Mouse (Mus musculus) lung, postnatal 0 days (tissue): ENCODE results near the gene Epha5. TPM values are rescaled to one million over a fixed set of nuclear protein-coding genes. Genes with fewer than 3 reads are reported as not detected.

Experiments used
- ATAC-seq: fragments of 200-750 bp; cut with Nextera tagmentation; 2 replicates; pipeline ENCODE4 v1.8.0; 2017; ENCODE audit warnings: moderate library complexity
- DNase-seq: peaks from one replicate; pipeline ENCODE4 v3.0.0-alpha.2; 2016; ENCODE audit warnings: low spot score
- H3K27ac ChIP-seq: fragments of 300-500 bp; sonication (generic); 2 replicates; pipeline ENCODE4 v1.5.1; 2014; ENCODE audit warnings: antibody characterized with exemption, mild to moderate bottlenecking, low read length, mixed read lengths
- H3K27me3 ChIP-seq: fragments of 300-500 bp; sonication (generic); replicated peaks from 2 replicates; pipeline ENCODE4 v1.6.1; 2014; ENCODE audit warnings: low read length, mixed read lengths; ENCODE audit not compliant: insufficient read depth
- H3K36me3 ChIP-seq: fragments of 300-500 bp; sonication (generic); 2 replicates; pipeline ENCODE4 v1.6.1; 2014; ENCODE audit warnings: low read length, mixed read lengths; ENCODE audit not compliant: insufficient read depth
- H3K4me1 ChIP-seq: fragments of 300-500 bp; sonication (generic); 2 replicates; pipeline ENCODE4 v1.6.1; 2014; ENCODE audit warnings: antibody characterized with exemption, low read depth, low read length, mixed read lengths; ENCODE audit not compliant: insufficient read depth
- H3K4me2 ChIP-seq: fragments of 300-500 bp; sonication (generic); replicated peaks from 2 replicates; pipeline ENCODE4 v1.6.1; 2014; ENCODE audit warnings: low read depth, mild to moderate bottlenecking, low read length, moderate library complexity, mixed read lengths
- H3K4me3 ChIP-seq: fragments of 300-500 bp; sonication (generic); 2 replicates; pipeline ENCODE4 v1.5.1; 2014; ENCODE audit warnings: low read depth, low read length
- H3K9ac ChIP-seq: fragments of 300-500 bp; sonication (generic); replicated peaks from 2 replicates; pipeline ENCODE4 v1.6.1; 2014; ENCODE audit warnings: low read depth, mild to moderate bottlenecking
- H3K9me3 ChIP-seq: fragments of 300-500 bp; sonication (generic); 2 replicates; pipeline ENCODE4 v1.6.1; 2016; ENCODE audit warnings: low read length, mixed read lengths
- CTCF ChIP-seq: IDR thresholded peaks from 2 replicates; pipeline ENCODE4 v1.5.1; 2016; ENCODE audit warnings: antibody characterized with exemption, mild to moderate bottlenecking
- EP300 ChIP-seq: IDR thresholded peaks from 2 replicates; pipeline ENCODE4 v1.6.1; 2016; ENCODE audit warnings: antibody characterized with exemption, mild to moderate bottlenecking, control low read depth
- WGBS: fragments of 180-500 bp; shearing (Covaris S2); extraction: QIAGEN DNeasy Blood & Tissue Kit; methylation state at CpG from one replicate; pipeline ENCODE4 v1.1.7; 2014; 5-methylcytosine and 5-hydroxymethylcytosine counted together
- polyA plus RNA-seq: library from polyadenylated mRNA; unstranded; fragments of >200 nt; fragmentation: Nextera tagmentation; extraction: Ambion mirVana; gene quantifications from 2 replicates; pipeline ENCODE4 v1.2.1, GENCODE M21; 2015

The Epha5 gene
- polyA plus RNA-seq, 1 experiment from 2014 or later: 0.84 TPM

- 41% methylated on average over 2 of the region's 2 CpGs for WGBS
- Histone ChIP-seq H3K27ac (no peak overlapping the region), H3K27me3 (no peaks in the 10 kb centered on the region), H3K9me3 (no peaks in the 10 kb centered on the region), H3K4me1 (no peaks in the 10 kb centered on the region), H3K36me3 (no peaks in the 10 kb centered on the region), H3K9ac (no peak overlapping the region), H3K4me3 (no peak overlapping the region), H3K4me2 (no peak overlapping the region)
- DNase-seq (no peak), ATAC-seq (no peak)
- no peak for TF ChIP-seq EP300
- no peak for TF ChIP-seq CTCF
Observed at GRCm38 (mm10) chr5:84153095-84153494, 264.1 kb downstream of the Epha5 start.

- H3K27ac ChIP-seq: no peak overlapping the region
- no peaks in the 10 kb centered on the region for H3K4me1 ChIP-seq
- DNase-seq (no peak), ATAC-seq (no peak)
- H3K9ac ChIP-seq: no peak overlapping the region
- 34% methylated on average over 4 of the region's 4 CpGs for WGBS
- no peaks in the 10 kb centered on the region for H3K36me3 ChIP-seq
- H3K27me3 ChIP-seq: no peaks in the 10 kb centered on the region
- no peak overlapping the region for H3K4me2 ChIP-seq
- TF ChIP-seq EP300 (no peak), CTCF (no peak)
- no peak overlapping the region for H3K4me3 ChIP-seq
- no peaks in the 10 kb centered on the region for H3K9me3 ChIP-seq
Observed at GRCm38 (mm10) chr5:84142138-84142537, 275.0 kb downstream of the Epha5 start.

- Histone ChIP-seq H3K9ac (no peak overlapping the region), H3K36me3 (no peaks in the 10 kb centered on the region), H3K27ac (no peak overlapping the region), H3K4me2 (no peak overlapping the region), H3K9me3 (no peaks in the 10 kb centered on the region), H3K27me3 (no peaks in the 10 kb centered on the region), H3K4me3 (no peak overlapping the region), H3K4me1 (no peaks in the 10 kb centered on the region)
- 69% methylated on average over 11 of the region's 11 CpGs for WGBS
- TF ChIP-seq EP300 (no peak), CTCF (no peak)
- ATAC-seq: no peak
- no peak for DNase-seq
Observed at GRCm38 (mm10) chr5:84095947-84096346, 321.2 kb downstream of the Epha5 start.

GRCm38 (mm10) chr5:84081321-84081720 lies 335.9 kb downstream of the Epha5 start:
- Histone ChIP-seq H3K4me2 (no peak overlapping the region), H3K4me3 (no peak overlapping the region), H3K4me1 (no peaks in the 10 kb centered on the region), H3K9ac (no peak overlapping the region), H3K9me3 (no peaks in the 10 kb centered on the region), H3K27me3 (no peaks in the 10 kb centered on the region), H3K27ac (no peak overlapping the region), H3K36me3 (no peaks in the 10 kb centered on the region)
- no peak for ATAC-seq
- TF ChIP-seq CTCF (no peak), EP300 (no peak)
- DNase-seq: no peak
- WGBS: 61% methylated on average over 6 of the region's 6 CpGs

GRCm38 (mm10) chr5:84070976-84071375 lies 346.2 kb downstream of the Epha5 start:
- WGBS: 87% methylated on average over 7 of the region's 7 CpGs
- Histone ChIP-seq H3K4me2 (no peak overlapping the region), H3K4me1 (no peaks in the 10 kb centered on the region), H3K9ac (no peak overlapping the region), H3K27me3 (no peaks in the 10 kb centered on the region), H3K4me3 (no peak overlapping the region), H3K27ac (no peak overlapping the region), H3K9me3 (no peaks in the 10 kb centered on the region), H3K36me3 (no peaks in the 10 kb centered on the region)
- no peak for TF ChIP-seq EP300
- TF ChIP-seq CTCF: no peak
- DNase-seq (no peak), ATAC-seq (no peak)

- Histone ChIP-seq H3K27me3 (no peaks in the 10 kb centered on the region), H3K9ac (no peak overlapping the region), H3K4me3 (no peak overlapping the region), H3K4me2 (no peak overlapping the region), H3K9me3 (no peaks in the 10 kb centered on the region), H3K27ac (no peak overlapping the region), H3K36me3 (no peaks in the 10 kb centered on the region), H3K4me1 (no peaks in the 10 kb centered on the region)
- ATAC-seq: no peak
- 71% methylated on average over 2 of the region's 2 CpGs for WGBS
- no peak for DNase-seq
- no peak for TF ChIP-seq CTCF
- TF ChIP-seq EP300: no peak
Observed at GRCm38 (mm10) chr5:84053880-84054279, 363.3 kb downstream of the Epha5 start.
